Mouse (Mus musculus) lung, adult 2 months (tissue): ENCODE results near the gene Fam129b.

Experiments used
- CTCF ChIP-seq: fragments of 200-500 bp; IDR thresholded peaks from 2 replicates; pipeline ENCODE4 v1.5.1; 2011; ENCODE audit warnings: mild to moderate bottlenecking, low read length, control low read depth; ENCODE audit not compliant: insufficient read depth
- POLR2A ChIP-seq: fragments of 200-500 bp; IDR thresholded peaks from 2 replicates; pipeline ENCODE4 v1.6.1; 2011; ENCODE audit warnings: low read depth, mild to moderate bottlenecking, control low read depth, low read length, borderline replicate concordance; ENCODE audit errors: extremely low read depth

DNA sequence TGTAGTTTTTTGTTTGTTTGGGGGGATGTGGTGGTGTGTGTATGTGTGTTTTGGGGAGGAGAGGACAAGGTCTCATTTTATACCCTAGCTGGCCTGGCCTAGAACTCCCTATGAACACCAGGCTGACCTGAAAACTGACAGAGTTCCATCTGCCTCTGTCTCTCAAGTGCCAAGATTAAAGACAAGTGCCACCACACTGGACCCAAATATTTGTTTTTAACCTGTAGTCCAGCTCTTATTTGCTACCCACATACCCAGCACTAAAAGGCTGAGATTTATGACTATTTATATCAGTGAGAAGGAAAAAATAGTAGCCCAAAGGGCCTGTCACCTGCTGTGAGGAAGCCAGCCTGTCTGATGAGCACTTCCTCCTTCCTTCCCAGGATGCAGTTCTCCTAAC is 40.3 kb upstream of the Fam129b start:
- TF ChIP-seq CTCF = no peak
- TF ChIP-seq POLR2A = no peak
